Mouse (Mus musculus): ENCODE results near the gene Prrc2b. TPM values are rescaled to one million over a fixed set of nuclear protein-coding genes. Genes with fewer than 3 reads are reported as not detected.

Gene Prrc2b
- polyA plus RNA-seq, 1 experiment from 2014 or later = 73.1 TPM

- H3K27me3 ChIP-seq (ENCODE audit: control insufficient read depth, insufficient read depth, low read length) = no peaks in the 10 kb centered on the region
- H3K36me3 ChIP-seq (ENCODE audit: control insufficient read depth, insufficient read depth, low read length) = peaks cover 97% of the 10 kb centered on the region
- no peak for ATAC-seq (ENCODE audit: low FRiP score, low TSS enrichment)
- no peak overlapping the region for H3K4me2 ChIP-seq (replicated peaks; ENCODE audit: low read depth, low read length)
- no peak overlapping the region for H3K4me3 ChIP-seq (ENCODE audit: low read length)
- H3K4me1 ChIP-seq (ENCODE audit: control insufficient read depth, insufficient read depth, low read length) = no peaks in the 10 kb centered on the region
- H3K9me3 ChIP-seq (ENCODE audit: control insufficient read depth, low read length) = no peaks in the 10 kb centered on the region
- H3K27ac ChIP-seq (ENCODE audit: low read depth, low read length) = no peak overlapping the region
- WGBS = 84% methylated on average over 11 of the region's 11 CpGs
- no peak overlapping the region for H3K9ac ChIP-seq (ENCODE audit: low read depth, low read length)
These were observed 49.8 kb downstream of the Prrc2b start for GRCm38 (mm10) chr2:32200712-32201111.

GRCm38 (mm10) chr2:32201527-32201926, 50.6 kb downstream of the Prrc2b start:
- Histone ChIP-seq H3K36me3 (ENCODE audit: control insufficient read depth, insufficient read depth, low read length) (peaks cover 97% of the 10 kb centered on the region), H3K9me3 (ENCODE audit: control insufficient read depth, low read length) (no peaks in the 10 kb centered on the region), H3K4me2 (replicated peaks; ENCODE audit: low read depth, low read length) (no peak overlapping the region), H3K27me3 (ENCODE audit: control insufficient read depth, insufficient read depth, low read length) (no peaks in the 10 kb centered on the region), H3K9ac (ENCODE audit: low read depth, low read length) (no peak overlapping the region), H3K27ac (ENCODE audit: low read depth, low read length) (no peak overlapping the region), H3K4me1 (ENCODE audit: control insufficient read depth, insufficient read depth, low read length) (no peaks in the 10 kb centered on the region), H3K4me3 (ENCODE audit: low read length) (no peak overlapping the region)
- WGBS = 84% methylated on average over 7 of the region's 7 CpGs
- no peak for ATAC-seq (ENCODE audit: low FRiP score, low TSS enrichment)

GRCm38 (mm10) chr2:32203853-32204252, 53.0 kb downstream of the Prrc2b start:
- Histone ChIP-seq H3K4me2 (replicated peaks; ENCODE audit: low read depth, low read length) (no peak overlapping the region), H3K9ac (ENCODE audit: low read depth, low read length) (no peak overlapping the region), H3K4me1 (ENCODE audit: control insufficient read depth, insufficient read depth, low read length) (no peaks in the 10 kb centered on the region), H3K36me3 (ENCODE audit: control insufficient read depth, insufficient read depth, low read length) (peaks cover 98% of the 10 kb centered on the region), H3K27ac (ENCODE audit: low read depth, low read length) (no peak overlapping the region), H3K4me3 (ENCODE audit: low read length) (no peak overlapping the region), H3K27me3 (ENCODE audit: control insufficient read depth, insufficient read depth, low read length) (no peaks in the 10 kb centered on the region), H3K9me3 (ENCODE audit: control insufficient read depth, low read length) (no peaks in the 10 kb centered on the region)
- no peak for ATAC-seq (ENCODE audit: low FRiP score, low TSS enrichment)
- 95% methylated on average over 13 of the region's 13 CpGs for WGBS

- H3K9ac ChIP-seq (ENCODE audit: low read depth, low read length) = no peak overlapping the region
- no peak for ATAC-seq (ENCODE audit: low FRiP score, low TSS enrichment)
- H3K9me3 ChIP-seq (ENCODE audit: control insufficient read depth, low read length) = no peaks in the 10 kb centered on the region
- WGBS = 95% methylated on average over 1 of the region's 1 CpGs
- H3K36me3 ChIP-seq (ENCODE audit: control insufficient read depth, insufficient read depth, low read length) = peaks cover 97% of the 10 kb centered on the region
- no peak overlapping the region for H3K4me2 ChIP-seq (replicated peaks; ENCODE audit: low read depth, low read length)
- H3K4me3 ChIP-seq (ENCODE audit: low read length) = no peak overlapping the region
- no peaks in the 10 kb centered on the region for H3K27me3 ChIP-seq (ENCODE audit: control insufficient read depth, insufficient read depth, low read length)
- no peak overlapping the region for H3K27ac ChIP-seq (ENCODE audit: low read depth, low read length)
- H3K4me1 ChIP-seq (ENCODE audit: control insufficient read depth, insufficient read depth, low read length) = no peaks in the 10 kb centered on the region
These were observed 56.8 kb downstream of the Prrc2b start for GRCm38 (mm10) chr2:32207682-32208081.

- Histone ChIP-seq H3K27ac (ENCODE audit: low read depth, low read length) (no peak overlapping the region), H3K4me3 (ENCODE audit: low read length) (no peak overlapping the region), H3K9me3 (ENCODE audit: control insufficient read depth, low read length) (no peaks in the 10 kb centered on the region), H3K9ac (ENCODE audit: low read depth, low read length) (no peak overlapping the region), H3K36me3 (ENCODE audit: control insufficient read depth, insufficient read depth, low read length) (peaks cover 99% of the 10 kb centered on the region), H3K27me3 (ENCODE audit: control insufficient read depth, insufficient read depth, low read length) (no peaks in the 10 kb centered on the region), H3K4me1 (ENCODE audit: control insufficient read depth, insufficient read depth, low read length) (no peaks in the 10 kb centered on the region), H3K4me2 (replicated peaks; ENCODE audit: low read depth, low read length) (no peak overlapping the region)
- no peak for ATAC-seq (ENCODE audit: low FRiP score, low TSS enrichment)
- WGBS = 91% methylated on average over 8 of the region's 8 CpGs
These were observed 60.8 kb downstream of the Prrc2b start for GRCm38 (mm10) chr2:32211689-32212088.

GRCm38 (mm10) chr2:32213000-32213399, 62.1 kb downstream of the Prrc2b start:
- 80% methylated on average over 10 of the region's 10 CpGs for WGBS

GRCm38 (mm10) chr2:32215576-32215975, 64.7 kb downstream of the Prrc2b start:
- 92% methylated on average over 10 of the region's 10 CpGs for WGBS
- no peak overlapping the region for H3K9ac ChIP-seq (ENCODE audit: low read depth, low read length)
- no peaks in the 10 kb centered on the region for H3K4me1 ChIP-seq (ENCODE audit: control insufficient read depth, insufficient read depth, low read length)
- H3K4me3 ChIP-seq (ENCODE audit: low read length) = no peak overlapping the region
- no peaks in the 10 kb centered on the region for H3K9me3 ChIP-seq (ENCODE audit: control insufficient read depth, low read length)
- no peak for ATAC-seq (ENCODE audit: low FRiP score, low TSS enrichment)
- no peak overlapping the region for H3K4me2 ChIP-seq (replicated peaks; ENCODE audit: low read depth, low read length)
- peaks cover 99% of the 10 kb centered on the region for H3K36me3 ChIP-seq (ENCODE audit: control insufficient read depth, insufficient read depth, low read length)
- H3K27ac ChIP-seq (ENCODE audit: low read depth, low read length) = no peak overlapping the region
- H3K27me3 ChIP-seq (ENCODE audit: control insufficient read depth, insufficient read depth, low read length) = no peaks in the 10 kb centered on the region

More at GRCm38 (mm10) chr2:32213000-32213399, 62.1 kb downstream of the Prrc2b start:
- Histone ChIP-seq H3K27ac (ENCODE audit: low read depth, low read length) (no peak overlapping the region), H3K9me3 (ENCODE audit: control insufficient read depth, low read length) (no peaks in the 10 kb centered on the region), H3K4me3 (ENCODE audit: low read length) (no peak overlapping the region), H3K27me3 (ENCODE audit: control insufficient read depth, insufficient read depth, low read length) (no peaks in the 10 kb centered on the region), H3K4me1 (ENCODE audit: control insufficient read depth, insufficient read depth, low read length) (no peaks in the 10 kb centered on the region), H3K4me2 (replicated peaks; ENCODE audit: low read depth, low read length) (no peak overlapping the region), H3K36me3 (ENCODE audit: control insufficient read depth, insufficient read depth, low read length) (peaks cover 99% of the 10 kb centered on the region), H3K9ac (ENCODE audit: low read depth, low read length) (no peak overlapping the region)
- no peak for ATAC-seq (ENCODE audit: low FRiP score, low TSS enrichment)

- Histone ChIP-seq H3K27ac (ENCODE audit: low read depth, low read length) (no peak overlapping the region), H3K4me2 (replicated peaks; ENCODE audit: low read depth, low read length) (no peak overlapping the region), H3K4me1 (ENCODE audit: control insufficient read depth, insufficient read depth, low read length) (no peaks in the 10 kb centered on the region), H3K27me3 (ENCODE audit: control insufficient read depth, insufficient read depth, low read length) (no peaks in the 10 kb centered on the region), H3K4me3 (ENCODE audit: low read length) (no peak overlapping the region), H3K9me3 (ENCODE audit: control insufficient read depth, low read length) (no peaks in the 10 kb centered on the region), H3K36me3 (ENCODE audit: control insufficient read depth, insufficient read depth, low read length) (peaks cover 100% of the 10 kb centered on the region), H3K9ac (ENCODE audit: low read depth, low read length) (no peak overlapping the region)
- no peak for ATAC-seq (ENCODE audit: low FRiP score, low TSS enrichment)
- WGBS = 93% methylated on average over 10 of the region's 10 CpGs
These were observed 65.6 kb downstream of the Prrc2b start for GRCm38 (mm10) chr2:32216506-32216905.

- H3K4me3 ChIP-seq (ENCODE audit: low read length) = no peak overlapping the region
- no peak overlapping the region for H3K27ac ChIP-seq (ENCODE audit: low read depth, low read length)
- no peaks in the 10 kb centered on the region for H3K27me3 ChIP-seq (ENCODE audit: control insufficient read depth, insufficient read depth, low read length)
- 93% methylated on average over 8 of the region's 8 CpGs for WGBS
- H3K4me2 ChIP-seq (replicated peaks; ENCODE audit: low read depth, low read length) = no peak overlapping the region
- H3K4me1 ChIP-seq (ENCODE audit: control insufficient read depth, insufficient read depth, low read length) = no peaks in the 10 kb centered on the region
- peaks cover 100% of the 10 kb centered on the region for H3K36me3 ChIP-seq (ENCODE audit: control insufficient read depth, insufficient read depth, low read length)
- H3K9ac ChIP-seq (ENCODE audit: low read depth, low read length) = no peak overlapping the region
- H3K9me3 ChIP-seq (ENCODE audit: control insufficient read depth, low read length) = no peaks in the 10 kb centered on the region
- ATAC-seq (ENCODE audit: low FRiP score, low TSS enrichment) = no peak
These were observed 66.8 kb downstream of the Prrc2b start for GRCm38 (mm10) chr2:32217656-32218055.

Data from kidney, embryonic 14.5 days (tissue).